Mouse (Mus musculus): ENCODE data around the gene Mcrs1.

DNA sequence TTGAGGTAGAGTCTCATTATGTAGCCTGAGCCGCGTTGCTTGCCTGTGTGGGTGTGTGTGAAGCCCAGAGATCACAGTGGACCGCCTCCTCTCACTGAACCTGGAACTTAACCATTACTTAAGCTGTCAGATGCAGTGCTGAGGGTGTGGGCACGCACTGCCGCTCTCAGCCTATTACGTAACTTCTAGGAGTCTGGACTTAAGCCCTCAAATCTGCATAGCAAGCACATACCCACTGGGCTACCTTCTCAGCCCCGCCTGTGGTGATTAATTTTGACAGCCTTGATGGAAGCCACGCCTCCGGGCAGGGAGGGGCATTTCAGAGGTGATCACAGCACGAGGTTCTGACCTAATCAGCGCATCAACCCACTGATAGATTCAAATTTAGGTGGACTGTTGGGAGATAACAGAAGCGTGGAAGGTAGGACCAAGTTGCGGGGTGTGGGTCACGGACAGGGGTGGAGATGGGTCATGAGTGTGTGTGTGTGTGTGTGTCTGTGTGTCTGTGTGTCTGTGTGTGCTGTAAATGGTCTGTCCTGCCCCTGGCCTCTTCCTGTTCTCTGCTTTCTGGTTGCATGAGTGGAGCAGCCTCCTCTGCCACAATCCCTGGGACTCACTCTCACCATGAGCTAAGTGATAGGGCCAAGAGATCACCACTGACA lies 32.9 kb upstream of the Mcrs1 start:
- TF ChIP-seq CTCF (IDR thresholded peaks at IDR 0.05; ENCODE audit: insufficient read depth, low read length) (no peak), POLR2A (IDR thresholded peaks at IDR 0.05; ENCODE audit: borderline replicate concordance, extremely low read depth, low read depth, low read length) (no peak)

All from lung, adult 2 months (tissue).